In genomic region chr17:56272644-56273043, GRCm38 (mm10) we compare ENCODE assay signal across 17 mouse cellular contexts. TPM values are rescaled to one million over a fixed set of nuclear protein-coding genes. Genes with fewer than 3 reads are reported as not detected.
A peak's percentile ranks its signal among the peaks of the same experiment; 100 is the strongest.
DNase-seq lines count a peak whose midpoint lies in the region; ATAC-seq and TF ChIP-seq lines count a peak whose summit lies in the region.
"Had no signal": no experiment of that assay in that cellular context is flagged by ENCODE, and none has a peak within 500 bp of the region (broad histone marks: within the 10 kb centered on the region; RNA-seq: fewer than 3 reads in every experiment).

No protein-coding gene starts in this region.

- H3K4me3 ChIP-seq in gastrocnemius, adult 2 months = no peak overlapping the region
- H3K4me3 ChIP-seq in hindbrain, embryonic 13.5 days = no peak overlapping the region

- no peak overlapping the region for H3K4me2 ChIP-seq in hindbrain, embryonic 13.5 days

- H3K27ac ChIP-seq in gastrocnemius, adult 2 months = 0 out of 2 replicates have a peak overlapping the region, but pooled peaks have one; percentile 49
- H3K27ac ChIP-seq in hindbrain, embryonic 13.5 days = no peak overlapping the region

- TF ChIP-seq CTCF in gastrocnemius, adult 2 months (IDR thresholded peaks at IDR 0.05) = no peak

- H3K4me1 ChIP-seq in hindbrain, embryonic 13.5 days (replicated peaks) = peaks cover 24% of the 10 kb centered on the region

- no peak overlapping the region for H3K9ac ChIP-seq in hindbrain, embryonic 13.5 days

- no peaks in the 10 kb centered on the region for H3K27me3 ChIP-seq in hindbrain, embryonic 13.5 days

- WGBS in hindbrain, embryonic 13.5 days = 80% methylated on average over 3 of the region's 3 CpGs

- ATAC-seq in hindbrain, embryonic 13.5 days (ENCODE audit: low FRiP score) = no peak

- intact Hi-C loops in gastrocnemius, adult 2 months (cut with DNase I) = no loop called here

- peaks cover 8% of the 10 kb centered on the region for H3K36me3 ChIP-seq in hindbrain, embryonic 13.5 days

- no peaks in the 10 kb centered on the region for H3K9me3 ChIP-seq in hindbrain, embryonic 13.5 days
- H3K9me3 ChIP-seq: G1E had no signal

- no peak for DNase-seq in gastrocnemius, adult 2 months
- no peak for DNase-seq in gastrocnemius, adult 18-20 months (ENCODE audit: low spot score)
- DNase-seq in urinary bladder, postnatal 14 days (ENCODE audit: low spot score) = peak; percentile 66
- DNase-seq in urinary bladder, adult 18-20 months (ENCODE audit: low spot score in 2 of 2) = no peak
- DNase-seq in lung, postnatal 14 days = peak; percentile 63
- no peak for DNase-seq in embryo, embryonic 9.5 days (ENCODE audit: extremely low spot score)
- DNase-seq in urinary bladder, postnatal 25 days (ENCODE audit: low spot score) = no peak
- DNase-seq: adrenal gland, postnatal 36 days; cerebellum, adult 2 months; right cerebral cortex, postnatal 14 days had no signal

RNA-seq across cellular contexts. Expression of gene Ticam1, which starts 3.9 kb away (rescaled TPM):
- 1 to 10 TPM; 2.7 to 3.4 TPM for total RNA-seq in gastrocnemius, adult 2 months (2021)
- total RNA-seq in gastrocnemius, adult 18-20 months (2021) = 1 to 10 TPM; 2.0 to 2.5 TPM
- 1.3 and 1.4 TPM in 2 replicates for polyA plus RNA-seq in hindbrain, embryonic 13.5 days (2015; fragmentation: Nextera tagmentation; extraction: Ambion mirVana)

RNA-seq across cellular contexts. Expression of gene Fem1a, which starts 16.0 kb away (rescaled TPM):
- 100 to 1,000 TPM; 165 to 176 TPM for total RNA-seq in gastrocnemius, adult 2 months (2021)
- 100 to 1,000 TPM; 157 to 172 TPM for total RNA-seq in gastrocnemius, adult 18-20 months (2021)
- 18.9 and 20.1 TPM in 2 replicates for polyA plus RNA-seq in hindbrain, embryonic 13.5 days (2015; fragmentation: Nextera tagmentation; extraction: Ambion mirVana)

RNA-seq across cellular contexts. Expression of gene Plin3, which starts 20.0 kb away (rescaled TPM):
- total RNA-seq in gastrocnemius, adult 2 months (2021) = 10 to 100 TPM; 42.4 to 75.0 TPM
- total RNA-seq in gastrocnemius, adult 18-20 months (2021) = 10 to 100 TPM; 32.4 to 50.3 TPM
- polyA plus RNA-seq in hindbrain, embryonic 13.5 days (2015; fragmentation: Nextera tagmentation; extraction: Ambion mirVana) = 20.0 and 23.5 TPM in 2 replicates

RNA-seq across cellular contexts. Expression of gene Arrdc5, which starts 27.4 kb away (rescaled TPM):
- not detected for total RNA-seq in gastrocnemius, adult 2 months (2021)
- not detected for total RNA-seq in gastrocnemius, adult 18-20 months (2021)
- polyA plus RNA-seq in hindbrain, embryonic 13.5 days (2015; fragmentation: Nextera tagmentation; extraction: Ambion mirVana) = not detected in 2 replicates
- total RNA-seq: adrenal gland, postnatal 36 days; G1E; layer of hippocampus, postnatal 25 days; megakaryocyte, adult 5-6 weeks had no signal
- polyA plus RNA-seq: cerebellum, adult 2 months; G1E; intestine, embryonic 14.5 days; limb, embryonic 11.5 days; urinary bladder, adult 2 months had no signal

RNA-seq across cellular contexts. Expression of gene Uhrf1, which starts 30.5 kb away (rescaled TPM):
- total RNA-seq in gastrocnemius, adult 2 months (2021) = 1 to 10 TPM; 1.3 to 2.1 TPM
- under 1 TPM; 0.19 to 0.23 TPM for total RNA-seq in gastrocnemius, adult 18-20 months (2021)
- polyA plus RNA-seq in hindbrain, embryonic 13.5 days (2015; fragmentation: Nextera tagmentation; extraction: Ambion mirVana) = 27.1 and 29.6 TPM in 2 replicates

Comparison
In these comparisons a context has a peak if more than half of its experiments do, and no peak if none do; other contexts are left out.
1. DNase-seq: peak in urinary bladder, postnatal 14 days (single experiment) and lung, postnatal 14 days (single experiment); none in gastrocnemius, adult 2 months (single experiment), gastrocnemius, adult 18-20 months (single experiment), urinary bladder, adult 18-20 months (0 of 2), embryo, embryonic 9.5 days (single experiment) and urinary bladder, postnatal 25 days (single experiment).